Mouse (Mus musculus): ENCODE measurements at regions not wholly inside any gene's neighbourhood (a gene's known extent, or its start where the extent isn't known, plus 50 kb on each side); places are given as distances from the start of the nearest gene placed in this dataset.
"Not testable (repeated sequence)": the region's sequence is repeated elsewhere in the genome, so short reads cannot be mapped to it uniquely, and the experiment has no call there.

DNA sequence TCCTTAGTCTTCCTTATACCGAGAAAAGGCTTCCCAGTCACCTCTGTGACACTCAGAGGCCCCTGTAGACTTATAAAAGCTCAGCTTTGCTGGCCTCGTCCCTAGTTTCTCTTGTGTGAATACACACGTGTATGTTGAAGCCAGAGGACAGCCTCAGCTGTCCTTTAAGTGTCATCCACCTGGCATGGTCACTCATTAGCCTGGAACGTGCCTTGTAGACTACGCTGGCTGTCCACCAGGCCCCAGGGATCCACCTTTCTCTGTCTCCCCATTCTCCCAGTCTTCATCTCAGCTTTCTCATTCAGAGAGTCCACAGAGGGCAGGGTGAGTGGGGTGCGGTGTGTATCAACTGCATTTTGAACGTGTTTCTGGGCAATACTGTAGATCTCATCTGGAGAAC is 273.8 kb upstream of the Maf start:
- Histone ChIP-seq H3K27ac (no peak overlapping the region), H3K9ac (no peak overlapping the region), H3K4me3 (no peak overlapping the region), H3K27me3 (no peaks in the 10 kb centered on the region), H3K4me2 (no peak overlapping the region), H3K36me3 (no peaks in the 10 kb centered on the region), H3K9me3 (no peaks in the 10 kb centered on the region), H3K4me1 (peaks cover 7% of the 10 kb centered on the region)
- WGBS: 79% methylated on average over 7 of the region's 7 CpGs
- no peak for ATAC-seq (ENCODE audit: insufficient number of reproducible peaks, low FRiP score, low TSS enrichment, low read depth)

DNA sequence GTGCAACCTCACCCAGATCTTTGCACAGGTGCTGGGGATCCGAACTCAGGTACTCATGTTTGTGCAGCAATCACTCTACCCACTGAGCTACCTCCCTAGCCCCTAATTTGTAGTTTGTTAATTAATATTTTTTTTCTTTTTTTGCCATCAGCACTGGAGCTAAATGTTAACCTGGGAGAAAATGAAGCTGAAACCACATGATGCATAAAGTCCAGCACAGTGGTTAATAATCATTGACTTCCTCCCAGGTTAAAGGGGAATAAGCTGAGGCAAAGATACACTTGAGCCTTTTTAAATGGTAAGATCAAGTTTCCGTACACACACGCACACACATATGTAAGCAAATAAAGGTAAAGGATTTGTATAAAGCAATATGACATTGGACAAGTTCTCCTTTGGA is 273.0 kb upstream of the Maf start:
- no peak for ATAC-seq (ENCODE audit: insufficient number of reproducible peaks, low FRiP score, low TSS enrichment, low read depth)
- H3K27me3 ChIP-seq: no peaks in the 10 kb centered on the region
- WGBS: 81% methylated on average over 3 of the region's 3 CpGs
- H3K27ac ChIP-seq: no peak overlapping the region
- no peaks in the 10 kb centered on the region for H3K9me3 ChIP-seq
- H3K4me1 ChIP-seq: peaks cover 7% of the 10 kb centered on the region
- no peak overlapping the region for H3K9ac ChIP-seq
- H3K4me2 ChIP-seq: no peak overlapping the region
- no peak overlapping the region for H3K4me3 ChIP-seq
- no peaks in the 10 kb centered on the region for H3K36me3 ChIP-seq

DNA sequence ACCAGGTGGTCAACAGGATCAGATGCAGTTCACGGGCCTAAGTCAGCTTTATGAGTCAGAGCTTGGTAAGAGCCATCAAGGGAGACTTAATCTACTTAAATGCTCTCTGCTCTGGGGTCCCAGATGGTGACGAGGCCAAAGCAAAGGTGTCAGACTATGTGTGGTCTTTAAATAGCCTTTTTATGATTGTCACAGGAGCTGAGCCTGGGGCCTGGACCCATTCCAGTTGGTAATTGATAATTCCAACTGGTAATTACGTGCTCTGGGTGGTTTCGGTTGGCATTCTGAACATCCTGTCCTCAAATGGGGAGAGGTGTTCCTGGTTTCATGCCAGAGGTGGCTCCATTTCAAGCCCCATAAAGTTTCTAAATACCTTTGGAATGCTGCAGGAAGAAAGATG is 269.6 kb upstream of the Maf start:
- ATAC-seq (ENCODE audit: insufficient number of reproducible peaks, low FRiP score, low TSS enrichment, low read depth): no peak
- Histone ChIP-seq H3K27ac (no peak overlapping the region), H3K9me3 (no peaks in the 10 kb centered on the region), H3K27me3 (no peaks in the 10 kb centered on the region), H3K4me3 (no peak overlapping the region), H3K9ac (no peak overlapping the region), H3K4me2 (no peak overlapping the region), H3K4me1 (peaks cover 7% of the 10 kb centered on the region), H3K36me3 (no peaks in the 10 kb centered on the region)
- 22% methylated on average over 4 of the region's 4 CpGs for WGBS

DNA sequence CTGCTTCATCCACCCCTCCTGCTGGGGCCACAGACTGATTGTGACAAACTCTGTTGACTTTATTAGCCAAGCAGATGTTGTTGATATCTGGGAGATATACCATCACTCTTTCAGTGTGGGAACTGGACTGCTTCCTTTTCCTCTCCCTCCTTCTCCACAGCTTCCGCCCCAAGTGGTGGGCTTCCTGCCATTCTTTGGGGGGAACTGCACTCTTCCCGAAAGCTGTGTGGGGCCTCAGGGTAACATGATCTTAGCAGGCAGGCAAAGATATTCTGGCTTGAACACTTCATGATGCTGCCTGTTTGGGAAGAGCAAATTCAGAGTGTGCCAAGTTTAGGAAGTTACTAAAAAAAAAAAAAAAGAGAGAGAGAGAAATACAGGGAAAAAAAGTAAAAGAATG is 267.1 kb upstream of the Maf start:
- Histone ChIP-seq H3K4me2 (no peak overlapping the region), H3K4me1 (peaks cover 7% of the 10 kb centered on the region), H3K9me3 (no peaks in the 10 kb centered on the region), H3K27ac (no peak overlapping the region), H3K36me3 (no peaks in the 10 kb centered on the region), H3K4me3 (no peak overlapping the region), H3K9ac (no peak overlapping the region), H3K27me3 (no peaks in the 10 kb centered on the region)
- no peak for ATAC-seq (ENCODE audit: insufficient number of reproducible peaks, low FRiP score, low TSS enrichment, low read depth)
- 34% methylated on average over 2 of the region's 2 CpGs for WGBS

DNA sequence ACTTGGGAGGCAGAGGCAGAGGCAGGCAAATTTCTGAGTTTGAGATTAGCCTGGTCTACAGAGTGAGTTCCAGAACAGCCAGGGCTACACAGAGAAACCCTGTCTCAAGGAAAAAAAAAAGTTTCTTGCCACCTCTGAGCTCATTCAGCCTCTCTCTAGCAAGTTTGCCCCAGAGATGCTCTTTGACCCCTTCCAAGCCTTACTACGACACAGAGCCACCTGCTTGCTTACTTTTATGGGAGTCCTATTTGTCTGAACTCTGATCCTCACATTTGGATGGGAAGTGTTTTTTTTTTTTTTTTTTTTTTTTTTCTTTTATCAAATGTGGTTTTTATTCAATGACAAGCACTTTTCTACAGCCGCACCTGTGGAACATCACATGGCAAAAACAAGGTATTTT is 263.8 kb upstream of the Maf start:
- not testable (repeated sequence) for ATAC-seq (ENCODE audit: insufficient number of reproducible peaks, low FRiP score, low TSS enrichment, low read depth)
- 85% methylated on average over 2 of the region's 2 CpGs for WGBS

DNA sequence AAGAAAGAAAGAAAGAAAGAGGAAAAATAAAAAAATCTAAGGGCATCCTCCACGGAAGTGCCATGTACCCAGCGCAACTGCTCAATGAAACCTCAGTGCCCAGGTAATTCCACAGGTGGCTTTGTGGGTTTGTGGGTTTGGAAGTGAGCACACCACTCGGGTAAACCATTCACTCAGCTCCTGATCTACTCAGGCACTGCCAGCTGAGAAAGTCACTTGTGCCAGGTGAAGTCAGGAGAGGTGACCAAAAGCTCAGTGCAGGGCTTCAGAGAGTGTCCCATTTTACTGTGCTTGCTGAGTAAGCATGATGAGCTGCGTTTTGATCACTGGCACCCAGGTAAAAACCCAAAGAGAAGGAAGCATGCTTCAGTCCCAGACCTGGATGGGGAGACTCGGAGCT is 260.5 kb upstream of the Maf start:
- 83% methylated on average over 5 of the region's 5 CpGs for WGBS
- Histone ChIP-seq H3K4me2 (no peak overlapping the region), H3K9ac (no peak overlapping the region), H3K4me1 (no peaks in the 10 kb centered on the region), H3K9me3 (no peaks in the 10 kb centered on the region), H3K27ac (no peak overlapping the region), H3K4me3 (no peak overlapping the region), H3K36me3 (no peaks in the 10 kb centered on the region), H3K27me3 (no peaks in the 10 kb centered on the region)
- no peak for ATAC-seq (ENCODE audit: insufficient number of reproducible peaks, low FRiP score, low TSS enrichment, low read depth)

More for the DNA sequence above, 263.8 kb upstream of the Maf start:
- H3K36me3 ChIP-seq, H3K27ac ChIP-seq, H3K4me3 ChIP-seq, H3K4me1 ChIP-seq, H3K9me3 ChIP-seq, H3K9ac ChIP-seq, H3K27me3 ChIP-seq, H3K4me2 ChIP-seq: not testable (repeated sequence)

DNA sequence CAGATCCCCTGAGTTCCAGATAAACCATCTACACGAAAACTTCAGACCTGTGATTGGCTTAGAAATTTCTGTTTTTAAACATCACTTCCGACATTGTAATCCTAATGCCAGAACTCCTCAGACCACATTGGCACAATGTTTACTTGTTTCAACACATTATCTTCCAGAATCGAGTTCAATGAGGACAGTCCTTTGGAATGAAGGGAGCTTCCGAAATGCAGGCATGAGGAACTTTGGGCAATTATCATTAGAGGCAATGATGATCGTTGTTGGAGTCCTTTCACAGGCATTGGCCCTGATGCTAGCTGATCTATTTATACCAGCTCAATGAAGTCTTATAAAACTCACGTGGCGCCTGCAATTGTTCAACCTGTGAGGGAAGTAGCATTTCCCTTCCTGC is 258.4 kb upstream of the Maf start:
- whole genome bisulfite sequencing: 80% methylated on average over 7 of the region's 7 CpGs

DNA sequence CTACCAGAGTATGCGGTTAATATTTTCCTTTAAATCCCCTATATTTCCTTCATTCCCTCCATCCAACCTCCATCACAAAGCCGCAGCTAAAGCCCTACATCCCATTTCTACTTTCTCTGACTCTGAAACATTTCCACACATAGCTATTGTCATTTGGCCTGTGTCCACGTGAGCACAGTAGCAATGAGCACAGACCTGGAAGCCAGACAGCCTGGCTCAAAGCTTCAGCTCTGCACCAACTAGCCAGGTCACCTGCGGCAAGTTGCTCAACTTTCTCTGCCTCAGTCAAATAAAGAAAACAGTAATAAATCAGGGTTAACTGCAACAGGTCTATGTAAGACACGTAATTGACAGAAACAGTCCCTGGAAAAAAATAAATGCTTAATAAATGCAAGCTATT is 247.8 kb upstream of the Maf start:
- Histone ChIP-seq H3K9ac (no peak overlapping the region), H3K27me3 (no peaks in the 10 kb centered on the region), H3K4me1 (no peaks in the 10 kb centered on the region), H3K4me2 (no peak overlapping the region), H3K36me3 (no peaks in the 10 kb centered on the region), H3K27ac (no peak overlapping the region), H3K9me3 (no peaks in the 10 kb centered on the region), H3K4me3 (no peak overlapping the region)
- 58% methylated on average over 5 of the region's 5 CpGs for WGBS
- ATAC-seq (ENCODE audit: insufficient number of reproducible peaks, low FRiP score, low TSS enrichment, low read depth): no peak

More for the DNA sequence above, 258.4 kb upstream of the Maf start:
- Histone ChIP-seq H3K4me3 (no peak overlapping the region), H3K27me3 (no peaks in the 10 kb centered on the region), H3K36me3 (no peaks in the 10 kb centered on the region), H3K27ac (no peak overlapping the region), H3K9ac (no peak overlapping the region), H3K4me2 (no peak overlapping the region), H3K4me1 (no peaks in the 10 kb centered on the region), H3K9me3 (no peaks in the 10 kb centered on the region)
- no peak for ATAC-seq (ENCODE audit: insufficient number of reproducible peaks, low FRiP score, low TSS enrichment, low read depth)

DNA sequence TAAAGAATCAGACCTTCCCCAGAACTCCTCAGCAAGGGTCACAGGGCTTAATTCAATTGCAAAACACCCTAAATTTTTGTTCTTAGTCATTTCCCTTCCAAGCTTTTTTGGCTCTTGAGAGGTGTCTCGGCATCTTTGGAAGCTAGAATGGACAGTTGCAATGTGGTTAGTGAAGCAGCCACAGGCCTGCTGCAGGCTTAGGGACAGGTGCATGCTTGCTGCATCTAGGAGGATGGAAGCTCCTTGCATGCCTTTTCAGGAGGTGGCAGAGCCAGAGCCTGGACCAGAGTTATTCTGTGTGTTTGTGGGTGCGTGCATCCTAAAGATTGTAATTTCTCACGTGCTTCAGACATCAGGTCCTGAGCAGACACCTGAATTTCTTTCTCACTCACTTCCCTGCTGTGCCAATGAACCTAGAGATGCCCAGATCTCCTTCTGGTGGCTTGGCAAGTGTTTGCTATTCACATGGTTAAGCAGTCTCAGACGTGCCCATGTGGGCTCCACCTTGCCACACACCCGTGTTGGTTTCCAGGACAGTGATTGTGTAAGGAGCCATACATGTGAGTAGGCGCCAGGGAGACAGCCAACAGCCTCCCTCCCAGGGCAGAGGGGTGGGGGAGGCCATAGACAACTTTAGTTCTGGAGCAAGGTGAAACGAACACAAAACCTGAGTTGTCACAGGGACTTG is 246.3 kb upstream of the Maf start:
- no peaks in the 10 kb centered on the region for H3K27me3 ChIP-seq
- H3K9me3 ChIP-seq: no peaks in the 10 kb centered on the region
- ATAC-seq (ENCODE audit: insufficient number of reproducible peaks, low FRiP score, low TSS enrichment, low read depth): no peak
- H3K4me2 ChIP-seq: no peak overlapping the region
- H3K4me1 ChIP-seq: no peaks in the 10 kb centered on the region
- H3K4me3 ChIP-seq: no peak overlapping the region
- H3K9ac ChIP-seq: no peak overlapping the region
- H3K36me3 ChIP-seq: no peaks in the 10 kb centered on the region
- WGBS: 84% methylated on average over 7 of the region's 7 CpGs
- H3K27ac ChIP-seq: no peak overlapping the region

DNA sequence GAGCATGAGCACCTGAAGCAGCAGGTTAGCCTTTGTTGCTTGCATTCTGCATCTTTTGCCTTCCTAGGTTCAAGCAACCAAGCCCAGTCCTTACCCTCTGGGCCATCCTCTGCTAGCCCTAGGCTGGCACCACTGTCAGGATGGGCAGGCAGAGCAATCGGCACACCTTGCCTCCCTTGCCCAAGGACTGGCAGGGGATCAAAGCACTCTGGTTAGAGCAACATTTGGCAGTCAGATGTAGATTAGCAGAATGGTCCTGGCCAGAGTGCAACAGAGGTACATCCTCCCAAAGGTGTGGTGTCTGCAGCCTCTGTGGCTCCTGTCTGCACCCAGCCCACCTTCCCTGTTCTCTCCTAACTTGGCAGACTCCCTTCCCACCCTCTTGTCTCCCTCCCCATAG is 244.9 kb upstream of the Maf start:
- Histone ChIP-seq H3K9ac (no peak overlapping the region), H3K27me3 (no peaks in the 10 kb centered on the region), H3K4me2 (no peak overlapping the region), H3K27ac (no peak overlapping the region), H3K4me1 (no peaks in the 10 kb centered on the region), H3K36me3 (no peaks in the 10 kb centered on the region), H3K4me3 (no peak overlapping the region), H3K9me3 (no peaks in the 10 kb centered on the region)
- no peak for ATAC-seq (ENCODE audit: insufficient number of reproducible peaks, low FRiP score, low TSS enrichment, low read depth)
- 79% methylated on average over 1 of the region's 1 CpGs for WGBS

DNA sequence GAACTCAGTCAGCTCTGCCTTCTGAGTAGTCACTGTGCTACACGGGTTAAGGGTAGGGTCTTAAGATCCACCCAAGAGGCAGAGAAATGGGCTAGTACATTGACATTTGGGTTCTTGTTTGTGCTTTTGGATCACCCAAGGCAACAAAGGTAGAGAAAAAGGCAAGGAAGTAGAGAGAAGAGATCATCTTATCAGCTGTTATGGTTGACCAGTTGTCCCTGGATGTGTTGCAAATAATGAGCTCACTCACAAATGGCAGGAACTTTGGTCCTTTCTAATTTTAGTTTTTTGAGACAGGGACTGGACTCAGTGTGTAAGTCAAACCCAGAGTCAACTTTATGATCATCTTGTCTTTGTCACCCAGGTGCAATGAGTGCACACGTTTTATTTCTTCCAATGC is 241.3 kb upstream of the Maf start:
- H3K9me3 ChIP-seq: no peaks in the 10 kb centered on the region
- no peaks in the 10 kb centered on the region for H3K36me3 ChIP-seq
- H3K9ac ChIP-seq: no peak overlapping the region
- no peak overlapping the region for H3K4me3 ChIP-seq
- no peak for ATAC-seq (ENCODE audit: insufficient number of reproducible peaks, low FRiP score, low TSS enrichment, low read depth)
- H3K27ac ChIP-seq: no peak overlapping the region
- no peaks in the 10 kb centered on the region for H3K27me3 ChIP-seq
- no peaks in the 10 kb centered on the region for H3K4me1 ChIP-seq
- 80% methylated on average over 2 of the region's 2 CpGs for WGBS
- no peak overlapping the region for H3K4me2 ChIP-seq

DNA sequence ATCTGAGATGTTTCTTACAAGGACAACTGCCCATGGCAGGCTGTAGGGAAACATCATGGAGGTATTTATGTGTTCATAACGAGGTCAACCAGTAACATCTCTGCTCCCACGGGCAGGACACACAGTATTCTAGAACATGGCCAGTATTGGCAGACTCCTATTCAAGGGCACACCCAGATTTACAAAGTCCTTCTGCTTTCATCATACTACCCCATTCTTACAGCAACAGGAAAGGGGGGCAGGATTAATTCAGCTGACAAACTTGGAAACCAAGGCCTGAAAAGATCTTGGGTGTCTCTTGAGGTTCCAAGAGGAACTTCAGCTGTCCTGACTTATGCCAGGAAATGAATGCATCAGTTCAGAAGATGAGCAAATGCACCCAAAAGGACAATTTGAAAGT is 240.4 kb upstream of the Maf start:
- Histone ChIP-seq H3K27ac (no peak overlapping the region), H3K27me3 (no peaks in the 10 kb centered on the region), H3K4me3 (no peak overlapping the region), H3K4me1 (peaks cover 6% of the 10 kb centered on the region), H3K36me3 (no peaks in the 10 kb centered on the region), H3K9ac (no peak overlapping the region), H3K4me2 (no peak overlapping the region), H3K9me3 (no peaks in the 10 kb centered on the region)
- WGBS: 75% methylated on average over 2 of the region's 2 CpGs
- ATAC-seq (ENCODE audit: insufficient number of reproducible peaks, low FRiP score, low TSS enrichment, low read depth): no peak

All from limb, embryonic 15.5 days (tissue).